Mouse (Mus musculus): Measurements from ENCODE around the gene Selenok. TPM values are rescaled to one million over a fixed set of nuclear protein-coding genes. Genes with fewer than 3 reads are reported as not detected.
A peak's percentile ranks its signal among the peaks of the same experiment; 100 is the strongest.

The Selenok gene
- polyA plus RNA-seq (2014; fragmentation: Nextera tagmentation; extraction: Ambion mirVana), result 389 and 423 TPM in 2 replicates

DNA sequence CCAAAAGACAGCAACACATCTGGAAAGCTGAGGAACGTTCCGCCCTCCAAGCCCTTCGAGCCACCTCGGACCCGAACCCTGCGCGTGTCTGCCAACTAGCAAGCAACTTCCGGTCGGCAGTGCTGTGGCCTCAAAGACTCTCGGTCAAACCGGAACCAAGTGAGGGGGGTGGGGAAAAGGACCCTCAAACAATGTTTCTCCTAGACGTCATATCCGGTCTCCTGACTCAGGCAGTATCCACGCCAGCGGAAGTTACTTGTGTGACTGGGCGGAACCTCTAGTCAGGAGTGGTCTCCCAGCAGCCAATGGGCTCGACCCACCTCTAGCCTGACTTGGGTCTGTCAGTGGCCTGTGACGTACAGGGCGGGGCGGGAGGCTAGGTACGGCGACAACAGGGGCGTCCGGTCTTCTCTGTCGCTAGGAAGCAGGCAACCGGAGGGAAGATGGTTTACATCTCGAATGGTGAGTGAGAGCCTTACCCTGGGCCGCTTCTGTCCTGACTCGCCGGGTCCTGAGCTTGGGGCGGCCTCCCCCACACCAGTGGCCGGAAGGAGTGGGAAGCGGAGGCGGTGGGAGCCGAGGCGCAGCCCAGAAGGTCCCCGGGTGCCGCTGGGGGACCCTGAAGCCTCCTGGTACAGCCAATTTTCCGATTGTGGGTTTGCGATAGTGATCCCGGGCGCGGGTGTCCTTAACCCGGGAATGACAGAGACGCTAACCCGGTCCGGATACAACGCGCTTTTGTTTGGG is at the start of gene Selenok:
TSS of gene Selenok (plus strand) at position 234 of the 747 bp plus-strand sequence.
- WGBS, result under 1% methylated on average over 49 of the region's 49 CpGs
- H3K27ac ChIP-seq (ENCODE audit: low read depth, low read length), result peak within 1 kb of the TSS; percentile 78
- peak within 1 kb of the TSS; percentile 70 for H3K4me2 ChIP-seq (ENCODE audit: low read length)
- H3K4me1 ChIP-seq (ENCODE audit: control insufficient read depth, insufficient read depth, low read length), result peaks cover 16% of the 10 kb centered on the region
- H3K36me3 ChIP-seq (ENCODE audit: control insufficient read depth, insufficient read depth, low read length), result peaks cover 32% of the 10 kb centered on the region
- peak; percentile 100 for DNase-seq (ENCODE audit: low spot score)
- peak; percentile 100 for ATAC-seq
- no peaks in the 10 kb centered on the region for H3K9me3 ChIP-seq (replicated peaks; ENCODE audit: control insufficient read depth, low read length)
- H3K9ac ChIP-seq (ENCODE audit: low read length), result peak within 1 kb of the TSS; percentile 93
- H3K27me3 ChIP-seq (replicated peaks; ENCODE audit: control insufficient read depth, insufficient read depth, low read length), result no peaks in the 10 kb centered on the region
- H3K4me3 ChIP-seq (ENCODE audit: low read depth, low read length), result peak within 1 kb of the TSS; percentile 81

DNA sequence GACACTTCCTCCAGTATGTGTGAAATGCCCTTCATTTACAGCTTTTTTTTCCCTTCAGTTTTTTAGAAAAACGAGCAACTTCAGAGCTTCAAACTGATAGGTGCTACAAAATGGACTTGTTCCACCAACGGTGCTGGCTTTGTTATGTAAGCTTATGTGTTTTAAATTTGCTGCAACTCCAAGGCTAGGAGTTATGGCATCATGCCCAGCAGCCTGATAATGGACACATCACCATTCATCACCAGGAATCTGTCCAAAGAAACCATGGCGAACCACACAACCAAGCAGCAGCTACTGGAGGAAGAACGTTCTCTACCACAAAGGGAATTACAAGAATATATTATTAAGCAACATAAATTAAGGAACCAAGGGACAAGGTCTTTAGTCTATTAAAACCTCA is 39.1 kb upstream of the Selenok start:
- Histone ChIP-seq H3K9ac (ENCODE audit: low read length) (no peak overlapping the region), H3K4me1 (ENCODE audit: control insufficient read depth, insufficient read depth, low read length) (no peaks in the 10 kb centered on the region), H3K27me3 (replicated peaks; ENCODE audit: control insufficient read depth, insufficient read depth, low read length) (no peaks in the 10 kb centered on the region), H3K36me3 (ENCODE audit: control insufficient read depth, insufficient read depth, low read length) (no peaks in the 10 kb centered on the region), H3K9me3 (replicated peaks; ENCODE audit: control insufficient read depth, low read length) (no peaks in the 10 kb centered on the region), H3K4me3 (ENCODE audit: low read depth, low read length) (no peak overlapping the region), H3K27ac (ENCODE audit: low read depth, low read length) (no peak overlapping the region), H3K4me2 (ENCODE audit: low read length) (no peak overlapping the region)
- DNase-seq (ENCODE audit: low spot score) (no peak), ATAC-seq (no peak)
- 47% methylated on average over 4 of the region's 4 CpGs for WGBS

DNA sequence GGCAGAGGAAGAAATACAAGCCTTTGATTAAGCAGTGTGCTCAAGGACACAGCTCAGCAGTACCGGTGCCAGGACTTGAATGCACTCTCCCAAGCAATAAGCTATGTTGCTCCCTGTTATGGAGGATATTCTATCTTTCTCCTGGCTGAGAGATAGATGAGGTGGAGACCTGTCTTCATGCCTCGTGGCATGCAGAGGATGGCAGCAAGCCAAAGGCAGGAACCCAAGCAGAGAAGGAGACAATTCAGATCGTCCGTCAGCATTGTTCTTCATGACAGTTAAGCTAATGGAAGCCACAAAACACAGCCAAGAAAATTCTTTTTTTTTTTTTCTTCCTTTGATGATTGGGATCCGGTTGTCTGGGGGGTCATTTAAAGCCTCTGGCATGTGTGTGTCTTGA is 32.6 kb upstream of the Selenok start:
- Histone ChIP-seq H3K9me3 (replicated peaks; ENCODE audit: control insufficient read depth, low read length) (no peaks in the 10 kb centered on the region), H3K4me2 (ENCODE audit: low read length) (no peak overlapping the region), H3K27ac (ENCODE audit: low read depth, low read length) (no peak overlapping the region), H3K27me3 (replicated peaks; ENCODE audit: control insufficient read depth, insufficient read depth, low read length) (no peaks in the 10 kb centered on the region), H3K36me3 (ENCODE audit: control insufficient read depth, insufficient read depth, low read length) (no peaks in the 10 kb centered on the region), H3K4me3 (ENCODE audit: low read depth, low read length) (no peak overlapping the region), H3K4me1 (ENCODE audit: control insufficient read depth, insufficient read depth, low read length) (no peaks in the 10 kb centered on the region), H3K9ac (ENCODE audit: low read length) (no peak overlapping the region)
- DNase-seq (ENCODE audit: low spot score) (no peak), ATAC-seq (no peak)
- WGBS, result 45% methylated on average over 5 of the region's 5 CpGs

DNA sequence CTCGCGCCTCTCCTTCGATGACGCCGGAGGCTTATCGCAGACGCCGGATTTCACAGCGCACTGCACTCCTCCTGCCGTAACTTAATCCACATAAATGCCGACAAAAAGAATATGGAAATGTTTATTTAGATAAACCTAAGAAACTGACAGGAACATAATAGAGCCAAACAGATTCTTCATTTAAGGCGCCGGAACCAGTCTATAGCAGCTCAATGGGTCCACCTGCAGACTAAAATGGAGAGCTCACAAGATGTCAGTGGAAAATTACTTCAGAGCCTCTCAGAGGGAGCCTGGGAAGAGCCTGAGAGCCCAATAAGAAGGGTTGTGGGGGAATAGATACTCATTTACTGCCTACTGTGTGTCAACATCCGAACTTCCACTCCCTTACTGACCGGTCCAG is 30.6 kb upstream of the Selenok start:
- no peak overlapping the region for H3K4me3 ChIP-seq (ENCODE audit: low read depth, low read length)
- no peak overlapping the region for H3K9ac ChIP-seq (ENCODE audit: low read length)
- H3K27me3 ChIP-seq (replicated peaks; ENCODE audit: control insufficient read depth, insufficient read depth, low read length), result no peaks in the 10 kb centered on the region
- H3K27ac ChIP-seq (ENCODE audit: low read depth, low read length), result no peak overlapping the region
- ATAC-seq, result no peak
- no peaks in the 10 kb centered on the region for H3K9me3 ChIP-seq (replicated peaks; ENCODE audit: control insufficient read depth, low read length)
- 85% methylated on average over 15 of the region's 15 CpGs for WGBS
- no peak overlapping the region for H3K4me2 ChIP-seq (ENCODE audit: low read length)
- H3K36me3 ChIP-seq (ENCODE audit: control insufficient read depth, insufficient read depth, low read length), result no peaks in the 10 kb centered on the region
- no peaks in the 10 kb centered on the region for H3K4me1 ChIP-seq (ENCODE audit: control insufficient read depth, insufficient read depth, low read length)
- DNase-seq (ENCODE audit: low spot score), result peak; percentile 50

DNA sequence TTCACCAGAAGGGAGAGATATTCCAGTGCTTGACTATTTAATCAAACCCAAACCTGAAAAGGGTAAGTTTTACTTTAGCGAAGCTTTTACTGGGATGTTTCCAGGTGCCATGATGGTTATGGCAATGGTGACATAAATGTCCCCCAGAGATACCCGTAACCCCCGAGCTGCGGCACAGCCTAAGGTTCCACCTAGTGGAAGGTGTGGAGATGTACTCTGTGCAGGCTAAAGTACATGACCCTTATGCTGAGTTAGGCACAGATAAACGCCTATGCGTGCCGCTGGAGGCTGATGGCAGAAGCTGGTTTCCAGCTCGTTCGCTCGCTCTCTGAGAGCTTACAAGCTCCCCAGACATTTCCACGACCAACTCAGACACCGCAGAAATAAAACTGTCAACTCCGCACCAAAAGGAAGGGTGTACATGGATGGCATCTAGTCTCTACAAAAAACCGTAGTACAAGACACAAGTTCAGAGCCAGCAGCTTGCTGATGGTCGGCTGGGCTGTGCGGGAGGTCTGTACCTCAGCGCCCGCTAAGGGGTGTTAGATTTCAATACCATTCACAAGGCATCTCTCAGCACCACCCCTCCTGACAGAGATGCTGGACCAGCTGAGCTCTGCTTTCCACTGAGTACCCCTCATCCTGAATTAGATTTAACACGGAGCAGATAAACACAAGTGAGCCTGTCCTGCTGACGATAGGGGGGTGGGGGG is 28.4 kb upstream of the Selenok start:
- 38% methylated on average over 20 of the region's 20 CpGs for WGBS
- Histone ChIP-seq H3K27me3 (replicated peaks; ENCODE audit: control insufficient read depth, insufficient read depth, low read length) (no peaks in the 10 kb centered on the region), H3K27ac (ENCODE audit: low read depth, low read length) (no peak overlapping the region), H3K9me3 (replicated peaks; ENCODE audit: control insufficient read depth, low read length) (no peaks in the 10 kb centered on the region), H3K36me3 (ENCODE audit: control insufficient read depth, insufficient read depth, low read length) (no peaks in the 10 kb centered on the region), H3K4me1 (ENCODE audit: control insufficient read depth, insufficient read depth, low read length) (no peaks in the 10 kb centered on the region), H3K4me2 (ENCODE audit: low read length) (peak overlapping the region; percentile 5), H3K9ac (ENCODE audit: low read length) (peak overlapping the region; percentile 17), H3K4me3 (ENCODE audit: low read depth, low read length) (no peak overlapping the region)
- DNase-seq (ENCODE audit: low spot score), result no peak
- ATAC-seq, result peak; percentile 15; the same call in 1 of the 2 replicates

DNA sequence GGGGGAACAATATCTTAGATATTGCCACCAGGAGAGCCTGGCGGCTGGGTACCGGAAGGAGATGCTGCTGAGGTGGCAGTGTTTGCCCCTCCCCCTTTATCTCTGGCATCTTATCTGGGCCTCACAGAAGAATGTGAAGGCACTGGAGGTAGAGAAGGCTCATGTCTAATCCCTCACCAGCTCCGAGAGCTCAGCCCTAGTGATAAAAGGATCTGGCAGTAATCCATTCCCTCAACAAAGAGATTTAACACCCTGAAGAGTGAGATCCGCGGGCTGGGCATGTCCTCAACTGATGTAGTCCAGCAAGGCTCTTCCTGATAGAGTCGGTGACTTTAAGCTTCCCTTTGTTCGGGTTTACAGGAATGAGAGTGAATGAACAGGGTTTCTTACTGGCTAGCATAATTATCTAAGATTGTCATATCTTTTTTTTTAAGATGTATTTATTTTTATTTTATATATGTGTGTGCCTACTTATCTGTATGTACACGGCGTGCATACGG is 27.7 kb upstream of the Selenok start:
- DNase-seq (ENCODE audit: low spot score), result peak; percentile 41
- no peak overlapping the region for H3K27ac ChIP-seq (ENCODE audit: low read depth, low read length)
- no peak overlapping the region for H3K4me3 ChIP-seq (ENCODE audit: low read depth, low read length)
- WGBS, result 11% methylated on average over 10 of the region's 10 CpGs
- ATAC-seq, result peak; percentile 37; the same call in 1 of the 2 replicates
- peak overlapping the region; percentile 17 for H3K9ac ChIP-seq (ENCODE audit: low read length)
- H3K4me2 ChIP-seq (ENCODE audit: low read length), result peak overlapping the region; percentile 5
- H3K36me3 ChIP-seq (ENCODE audit: control insufficient read depth, insufficient read depth, low read length), result no peaks in the 10 kb centered on the region
- H3K27me3 ChIP-seq (replicated peaks; ENCODE audit: control insufficient read depth, insufficient read depth, low read length), result no peaks in the 10 kb centered on the region
- no peaks in the 10 kb centered on the region for H3K4me1 ChIP-seq (ENCODE audit: control insufficient read depth, insufficient read depth, low read length)
- no peaks in the 10 kb centered on the region for H3K9me3 ChIP-seq (replicated peaks; ENCODE audit: control insufficient read depth, low read length)

DNA sequence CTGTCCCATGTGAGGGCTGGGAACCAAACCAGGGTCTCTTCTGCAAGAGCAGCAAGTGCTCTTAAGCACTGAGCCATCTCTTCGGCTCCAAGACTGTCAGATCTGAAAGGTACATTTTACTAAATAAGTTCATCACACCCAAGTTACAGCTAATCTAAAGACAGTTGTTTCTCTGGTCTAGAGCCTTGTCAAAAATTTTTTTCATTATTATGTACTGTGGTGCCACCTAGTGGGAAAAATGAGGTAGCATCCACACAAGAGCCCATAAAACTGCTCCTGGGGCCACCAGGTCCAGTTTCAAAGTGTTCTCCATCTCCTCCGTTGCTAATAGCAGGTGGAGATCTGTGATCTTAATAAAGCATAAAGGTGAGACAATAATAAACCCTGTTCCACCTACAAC is 27.2 kb upstream of the Selenok start:
- ATAC-seq (0 out of 2 replicates have a peak, but pooled peaks have one; percentile 50), DNase-seq (ENCODE audit: low spot score) (peak; percentile 86)
- H3K9ac ChIP-seq (ENCODE audit: low read length), result no peak overlapping the region
- no peaks in the 10 kb centered on the region for H3K4me1 ChIP-seq (ENCODE audit: control insufficient read depth, insufficient read depth, low read length)
- H3K27me3 ChIP-seq (replicated peaks; ENCODE audit: control insufficient read depth, insufficient read depth, low read length), result no peaks in the 10 kb centered on the region
- no peaks in the 10 kb centered on the region for H3K36me3 ChIP-seq (ENCODE audit: control insufficient read depth, insufficient read depth, low read length)
- no peak overlapping the region for H3K27ac ChIP-seq (ENCODE audit: low read depth, low read length)
- no peak overlapping the region for H3K4me2 ChIP-seq (ENCODE audit: low read length)
- H3K9me3 ChIP-seq (replicated peaks; ENCODE audit: control insufficient read depth, low read length), result no peaks in the 10 kb centered on the region
- no peak overlapping the region for H3K4me3 ChIP-seq (ENCODE audit: low read depth, low read length)
- WGBS, result 4% methylated on average over 2 of the region's 2 CpGs

DNA sequence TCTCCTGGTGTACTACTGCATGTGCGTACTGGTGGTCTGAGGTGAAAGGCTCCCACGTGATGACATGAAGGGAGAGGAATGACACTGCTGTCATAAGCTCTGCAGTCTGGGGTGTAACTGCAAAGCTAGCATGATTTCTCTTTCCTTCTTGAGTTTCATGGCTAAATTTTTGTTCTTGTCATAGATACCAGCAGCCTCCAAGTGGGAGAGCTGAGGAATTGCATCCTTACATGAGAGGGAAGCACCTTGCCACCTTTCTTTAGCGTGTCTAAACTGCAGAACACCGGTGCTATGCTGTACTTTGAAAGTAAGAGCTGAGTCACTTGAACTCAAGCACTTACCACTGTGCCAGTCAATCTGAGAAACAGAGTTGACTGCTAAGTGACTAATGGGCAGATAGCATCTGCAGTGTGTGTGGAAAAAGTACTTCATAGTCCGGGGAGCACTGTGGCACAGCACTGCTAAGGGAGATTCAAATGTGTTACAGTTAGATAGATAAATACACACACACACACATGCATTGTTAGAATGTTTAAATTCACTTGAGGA is 21.3 kb upstream of the Selenok start:
- Histone ChIP-seq H3K4me2 (ENCODE audit: low read length) (no peak overlapping the region), H3K27ac (ENCODE audit: low read depth, low read length) (no peak overlapping the region), H3K4me3 (ENCODE audit: low read depth, low read length) (no peak overlapping the region), H3K4me1 (ENCODE audit: control insufficient read depth, insufficient read depth, low read length) (no peaks in the 10 kb centered on the region), H3K9me3 (replicated peaks; ENCODE audit: control insufficient read depth, low read length) (no peaks in the 10 kb centered on the region), H3K9ac (ENCODE audit: low read length) (no peak overlapping the region), H3K27me3 (replicated peaks; ENCODE audit: control insufficient read depth, insufficient read depth, low read length) (no peaks in the 10 kb centered on the region), H3K36me3 (ENCODE audit: control insufficient read depth, insufficient read depth, low read length) (no peaks in the 10 kb centered on the region)
- DNase-seq (ENCODE audit: low spot score) (no peak), ATAC-seq (no peak)
- WGBS, result 76% methylated on average over 5 of the region's 5 CpGs

Data from forebrain, embryonic 14.5 days (tissue).